Mouse (Mus musculus) heart, embryonic 14.5 days (tissue): ENCODE results near the gene Fam117a. TPM values are rescaled to one million over a fixed set of nuclear protein-coding genes. Genes with fewer than 3 reads are reported as not detected.

Source experiments
- ATAC-seq: fragments of 200-750 bp; cut with Nextera tagmentation; 2 replicates; pipeline ENCODE4 v1.8.0; 2017; ENCODE audit warnings: low read depth, moderate TSS enrichment; ENCODE audit not compliant: insufficient number of reproducible peaks, insufficient read depth, low FRiP score
- H3K27ac ChIP-seq, 2 experiments: fragments of 200-500 bp in 1 of 2; fragments of 300-500 bp in 1 of 2; sonication (generic) in 1 of 2; replicated peaks in 1 of 2; 2 replicates each; pipeline ENCODE4 v1.5.1; 2012 to 2014; ENCODE audit warnings: low read depth in 2 of 2, low read length in 2 of 2, control low read depth in 1 of 2, mild to moderate bottlenecking in 1 of 2, mixed read lengths in 1 of 2; ENCODE audit not compliant: control insufficient read depth in 1 of 2, insufficient read depth in 1 of 2
- H3K27me3 ChIP-seq: fragments of 300-500 bp; sonication (generic); 2 replicates; pipeline ENCODE4 v1.6.1; 2014; ENCODE audit warnings: mild to moderate bottlenecking, low read length, control low read depth; ENCODE audit not compliant: control insufficient read depth, insufficient read depth
- H3K36me3 ChIP-seq: fragments of 300-500 bp; sonication (generic); 2 replicates; pipeline ENCODE4 v1.6.1; 2014; ENCODE audit warnings: mild to moderate bottlenecking, control low read depth, low read length, mixed read lengths; ENCODE audit not compliant: control insufficient read depth, insufficient read depth
- H3K4me1 ChIP-seq, 2 experiments: fragments of 200-500 bp in 1 of 2; fragments of 300-500 bp in 1 of 2; sonication (generic) in 1 of 2; 2 replicates each; pipeline ENCODE4 v1.6.1; 2012 to 2014; ENCODE audit warnings: low read length in 2 of 2, control low read depth in 1 of 2, mixed read lengths in 1 of 2; ENCODE audit not compliant: control insufficient read depth in 2 of 2, insufficient read depth in 2 of 2
- H3K4me2 ChIP-seq: fragments of 300-500 bp; sonication (generic); 2 replicates; pipeline ENCODE4 v1.6.1; 2014; ENCODE audit warnings: mild to moderate bottlenecking, low read length
- H3K4me3 ChIP-seq, 2 experiments: fragments of 200-500 bp in 1 of 2; fragments of 300-500 bp in 1 of 2; sonication (generic) in 1 of 2; 2 replicates each; pipeline ENCODE4 v1.5.1; 2012 to 2014; ENCODE audit warnings: low read length in 2 of 2, mild to moderate bottlenecking in 2 of 2, control low read depth in 1 of 2, low read depth in 1 of 2, moderate library complexity in 1 of 2; ENCODE audit not compliant: control insufficient read depth in 1 of 2, insufficient read depth in 1 of 2
- H3K9ac ChIP-seq: fragments of 300-500 bp; sonication (generic); 2 replicates; pipeline ENCODE4 v1.6.1; 2014; ENCODE audit warnings: mild to moderate bottlenecking, low read length
- H3K9me3 ChIP-seq: fragments of 300-500 bp; sonication (generic); 2 replicates; pipeline ENCODE4 v1.6.1; 2016; ENCODE audit warnings: low read length, control low read depth; ENCODE audit not compliant: control insufficient read depth
- WGBS: fragments of 180-500 bp; shearing (Covaris S2); extraction: QIAGEN DNeasy Blood & Tissue Kit; methylation state at CpG from one replicate; pipeline ENCODE4 v1.1.7; 2014; 5-methylcytosine and 5-hydroxymethylcytosine counted together
- polyA plus RNA-seq: library from polyadenylated mRNA; unstranded; fragments of >200 nt; fragmentation: Nextera tagmentation; extraction: Ambion mirVana; gene quantifications from 2 replicates; pipeline ENCODE4 v1.2.1, GENCODE M21; 2014

Fam117a gene
- polyA plus RNA-seq, 1 experiment from 2014 or later: 6.3 TPM

GRCm38 (mm10) chr11:95305600-95305999, 31.2 kb upstream of the Fam117a start:
- H3K36me3 ChIP-seq: peaks cover 53% of the 10 kb centered on the region

DNA sequence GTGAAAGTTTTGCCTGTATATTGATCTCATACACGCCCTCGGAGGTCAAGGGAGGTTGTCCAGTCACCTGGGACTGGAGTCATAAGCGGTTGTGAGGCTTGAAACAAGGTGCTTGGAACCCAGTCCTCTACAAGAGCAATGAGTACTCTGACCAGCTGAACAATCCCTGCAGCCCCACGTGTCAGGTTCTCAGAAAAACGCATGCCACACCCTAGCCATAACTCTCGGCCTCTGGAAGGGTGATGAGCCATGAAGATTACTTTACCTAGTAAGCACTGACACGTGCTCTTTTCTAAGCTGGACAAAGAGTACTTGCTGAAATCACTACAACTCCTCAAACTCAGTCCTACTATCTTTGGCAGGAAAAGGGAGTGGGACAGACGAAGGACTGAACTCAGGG, 29.3 kb upstream of the Fam117a start:
- Histone ChIP-seq H3K27ac (no peak overlapping the region), H3K4me3 (no peak overlapping the region), H3K4me1 (peaks cover 4 to 26% of the 10 kb centered on the region in 2 experiments), H3K9ac (no peak overlapping the region), H3K9me3 (no peaks in the 10 kb centered on the region), H3K27me3 (no peaks in the 10 kb centered on the region), H3K4me2 (no peak overlapping the region), H3K36me3 (peaks cover 33% of the 10 kb centered on the region)
- ATAC-seq: no peak
- 79% methylated on average over 8 of the region's 8 CpGs for WGBS

More at GRCm38 (mm10) chr11:95305600-95305999, 31.2 kb upstream of the Fam117a start:
- H3K27ac ChIP-seq: no peak overlapping the region
- no peaks in the 10 kb centered on the region for H3K9me3 ChIP-seq
- H3K4me1 ChIP-seq: peaks cover 0 to 15% of the 10 kb centered on the region in 2 experiments; a peak in 2 of 4 replicates
- H3K4me3 ChIP-seq: no peak overlapping the region
- H3K9ac ChIP-seq: no peak overlapping the region
- 91% methylated on average over 7 of the region's 7 CpGs for WGBS
- no peaks in the 10 kb centered on the region for H3K27me3 ChIP-seq
- H3K4me2 ChIP-seq: no peak overlapping the region
- ATAC-seq: no peak

GRCm38 (mm10) chr11:95309510-95310006, 27.3 kb upstream of the Fam117a start:
- no peaks in the 10 kb centered on the region for H3K27me3 ChIP-seq
- H3K36me3 ChIP-seq: peaks cover 17% of the 10 kb centered on the region
- peak; percentile 94 for ATAC-seq
- H3K4me1 ChIP-seq: peaks cover 4 to 22% of the 10 kb centered on the region in 2 experiments
- H3K9ac ChIP-seq: peak overlapping the region; percentile 99
- WGBS: under 1% methylated on average over 37 of the region's 37 CpGs
- H3K9me3 ChIP-seq: no peaks in the 10 kb centered on the region
- H3K27ac ChIP-seq: peak overlapping the region; percentile 96 to 98
- peak overlapping the region; percentile 92 for H3K4me2 ChIP-seq
- H3K4me3 ChIP-seq: peak overlapping the region; percentile 84 to 87

DNA sequence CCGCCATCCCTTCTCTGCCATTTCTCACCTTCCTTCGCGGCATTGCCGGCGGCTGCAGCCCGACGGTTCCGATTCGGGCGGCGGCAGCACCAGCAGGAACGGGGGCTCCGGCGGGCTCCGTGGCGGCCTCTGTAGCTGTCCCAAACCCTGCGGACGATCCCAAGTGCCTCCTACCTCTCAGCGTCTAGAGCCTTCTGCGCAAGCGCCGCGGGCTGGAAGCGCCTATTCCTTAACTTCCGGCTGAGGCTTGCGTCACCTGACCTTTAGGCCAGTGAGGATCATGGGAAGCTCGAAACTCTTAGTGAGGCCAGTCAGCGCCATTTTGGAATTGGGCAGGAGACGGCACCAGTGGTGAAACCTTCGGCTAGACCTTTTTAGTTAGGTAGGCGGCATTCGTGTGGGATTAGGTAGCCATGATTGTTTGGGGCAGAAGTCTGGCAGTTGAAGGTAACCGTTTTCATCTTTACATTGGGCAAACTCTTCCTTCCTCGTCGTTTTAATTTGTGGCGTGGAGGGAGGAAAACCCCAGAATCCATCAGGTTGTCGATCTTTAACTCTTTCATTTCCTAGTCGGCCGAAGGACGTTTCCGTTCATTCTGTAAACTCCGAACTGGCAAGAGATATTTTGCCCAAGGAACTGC, 26.7 kb upstream of the Fam117a start, which contains the start of gene Kat7:
TSS of gene Kat7 (minus strand) at position 240 of the 641 bp plus-strand sequence.
- peak within 1 kb of the TSS; percentile 84 to 87 for H3K4me3 ChIP-seq
- peaks cover 13% of the 10 kb centered on the region for H3K36me3 ChIP-seq
- peak within 1 kb of the TSS; percentile 99 for H3K9ac ChIP-seq
- peak within 1 kb of the TSS; percentile 96 to 98 for H3K27ac ChIP-seq
- 0% methylated on average over 42 of the region's 42 CpGs for WGBS
- no peaks in the 10 kb centered on the region for H3K27me3 ChIP-seq
- no peaks in the 10 kb centered on the region for H3K9me3 ChIP-seq
- peaks cover 4 to 22% of the 10 kb centered on the region in 2 experiments for H3K4me1 ChIP-seq
- peak; percentile 92 for ATAC-seq
- H3K4me2 ChIP-seq: peak within 1 kb of the TSS; percentile 92

DNA sequence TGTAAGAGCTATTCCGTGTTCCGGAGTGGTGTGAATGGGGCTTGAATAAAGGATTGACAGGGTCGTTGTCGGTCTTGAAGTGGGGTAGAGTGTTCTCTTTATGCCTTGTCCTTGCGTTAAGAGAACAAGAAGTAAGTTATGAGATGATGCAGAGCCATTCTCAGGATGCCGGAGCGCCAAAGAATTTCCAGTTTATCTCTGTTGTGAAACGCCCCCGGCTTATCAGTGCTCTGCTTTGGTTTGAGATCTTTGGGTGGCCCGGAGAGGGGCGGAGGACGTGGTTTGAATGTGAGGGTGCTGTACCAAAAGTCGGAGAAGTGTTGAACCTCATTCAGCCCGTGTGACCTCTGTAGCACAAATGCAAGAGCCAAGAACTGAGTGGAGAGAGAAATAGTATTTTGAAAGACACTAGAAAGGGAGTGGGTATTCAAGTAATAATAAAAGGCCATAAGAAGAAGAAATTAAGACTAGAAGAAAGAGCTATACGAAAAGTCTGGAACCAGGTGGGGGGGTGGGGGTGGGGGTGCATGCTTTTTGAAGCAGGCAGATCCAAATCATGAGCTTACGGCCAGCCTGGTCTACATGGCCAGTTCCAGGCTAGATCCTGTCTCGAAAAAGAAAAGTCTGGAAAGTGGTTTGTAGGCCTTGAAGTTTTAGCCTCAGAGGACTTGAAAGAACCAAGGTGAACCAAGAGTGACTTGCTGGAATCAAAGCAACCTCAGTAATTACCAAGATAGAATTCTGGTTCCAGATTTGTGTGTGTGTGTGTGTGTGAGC, 26.0 kb upstream of the Fam117a start:
- H3K9ac ChIP-seq: peak overlapping the region; percentile 88
- peaks cover 4 to 27% of the 10 kb centered on the region in 2 experiments for H3K4me1 ChIP-seq
- peak overlapping the region; percentile 84 for H3K4me3 ChIP-seq
- no peak for ATAC-seq
- H3K36me3 ChIP-seq: peaks cover 6% of the 10 kb centered on the region
- H3K27ac ChIP-seq: peak overlapping the region; percentile 94 to 98
- WGBS: 5% methylated on average over 17 of the region's 17 CpGs
- no peaks in the 10 kb centered on the region for H3K9me3 ChIP-seq
- H3K4me2 ChIP-seq: peak overlapping the region; percentile 79
- H3K27me3 ChIP-seq: no peaks in the 10 kb centered on the region

DNA sequence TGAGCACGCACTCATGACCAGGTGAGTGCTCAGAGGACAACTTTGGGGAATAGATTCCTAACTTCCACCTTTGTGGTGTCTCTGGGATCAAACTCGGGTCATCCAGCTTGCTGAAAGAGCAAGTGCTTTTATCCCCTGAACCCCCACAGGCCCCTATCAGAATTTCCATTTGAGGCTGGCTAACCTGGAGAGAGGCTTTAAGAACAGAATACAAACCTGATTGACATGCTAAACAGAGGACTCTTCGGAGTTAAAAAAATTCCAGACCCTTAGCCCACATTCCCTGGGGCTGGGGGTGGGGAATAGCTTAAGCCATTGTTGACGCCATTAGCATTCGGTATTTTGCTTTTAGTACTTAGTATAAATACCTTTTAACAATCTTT, 25.4 kb upstream of the Fam117a start:
- whole genome bisulfite sequencing: 30% methylated on average over 5 of the region's 5 CpGs
- peak overlapping the region; percentile 79 for H3K4me2 ChIP-seq
- H3K9ac ChIP-seq: peak overlapping the region; percentile 88
- no peaks in the 10 kb centered on the region for H3K27me3 ChIP-seq
- H3K4me1 ChIP-seq: peaks cover 4 to 27% of the 10 kb centered on the region in 2 experiments
- no peak for ATAC-seq
- H3K4me3 ChIP-seq: peak overlapping the region in 1 of 2 experiments; percentile 84; a peak in 2 of 4 replicates
- H3K27ac ChIP-seq: peak overlapping the region in 1 of 2 experiments; percentile 98; a peak in 2 of 4 replicates
- no peaks in the 10 kb centered on the region for H3K9me3 ChIP-seq
- peaks cover under 1% of the 10 kb centered on the region; the same call in 1 of the 2 replicates for H3K36me3 ChIP-seq

- H3K36me3 ChIP-seq: no peaks in the 10 kb centered on the region
- ATAC-seq: no peak
- peaks cover 4 to 20% of the 10 kb centered on the region in 2 experiments for H3K4me1 ChIP-seq
- no peak overlapping the region for H3K9ac ChIP-seq
- no peaks in the 10 kb centered on the region for H3K9me3 ChIP-seq
- H3K4me3 ChIP-seq: no peak overlapping the region
- WGBS: 76% methylated on average over 7 of the region's 7 CpGs
- no peak overlapping the region for H3K27ac ChIP-seq
- no peaks in the 10 kb centered on the region for H3K27me3 ChIP-seq
- no peak overlapping the region for H3K4me2 ChIP-seq
Measured at GRCm38 (mm10) chr11:95315215-95315955, 21.4 kb upstream of the Fam117a start.
